Mouse (Mus musculus) embryonic stem cell, embryonic (primary cell): ENCODE measurements around the gene Zfp616.

ENCODE experiments used
- CTCF ChIA-PET, 4 experiments: fragments of 300-600 bp in 2 of 4; fragments of 350-600 bp in 2 of 4; sonication (Branson Sonifier 250); formaldehyde crosslinking; loops; one replicate each; lab custom pipeline; 2022; ENCODE audit warnings: inconsistent platforms in 2 of 4; lab: Charles Lee
- POLR2A ChIA-PET, 4 experiments: fragments of 300-600 bp in 2 of 4; fragments of 350-600 bp in 2 of 4; sonication (Branson Sonifier 250); formaldehyde crosslinking; loops; one replicate each; lab custom pipeline; 2022; ENCODE audit warnings: antibody characterized with exemption in 4 of 4, inconsistent platforms in 1 of 4; lab: Charles Lee

The Zfp616 gene

DNA sequence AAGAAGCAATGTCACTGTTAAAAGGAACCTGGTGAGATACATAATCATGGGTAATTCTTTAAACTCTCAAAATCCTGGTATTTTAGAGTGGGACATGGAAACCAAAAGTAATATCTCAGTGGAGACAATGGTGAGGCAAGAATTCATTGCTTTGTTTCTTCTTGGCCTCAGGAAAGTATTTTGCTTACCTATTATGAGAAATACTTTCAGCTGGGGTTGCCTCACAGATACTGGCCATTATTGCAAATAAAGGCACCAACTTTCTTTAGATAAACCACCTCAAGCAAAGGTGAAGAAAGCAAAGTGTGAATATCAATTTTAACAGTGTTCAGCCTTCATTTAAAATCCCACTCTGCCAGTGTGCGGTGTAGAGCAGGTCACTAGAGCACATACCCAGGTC, at the start of gene Zfp616:
TSS of gene Zfp616 (plus strand) at position 301 of the 400 bp plus-strand sequence.
- POLR2A ChIA-PET: no interaction called here
- CTCF ChIA-PET: no interaction called here

DNA sequence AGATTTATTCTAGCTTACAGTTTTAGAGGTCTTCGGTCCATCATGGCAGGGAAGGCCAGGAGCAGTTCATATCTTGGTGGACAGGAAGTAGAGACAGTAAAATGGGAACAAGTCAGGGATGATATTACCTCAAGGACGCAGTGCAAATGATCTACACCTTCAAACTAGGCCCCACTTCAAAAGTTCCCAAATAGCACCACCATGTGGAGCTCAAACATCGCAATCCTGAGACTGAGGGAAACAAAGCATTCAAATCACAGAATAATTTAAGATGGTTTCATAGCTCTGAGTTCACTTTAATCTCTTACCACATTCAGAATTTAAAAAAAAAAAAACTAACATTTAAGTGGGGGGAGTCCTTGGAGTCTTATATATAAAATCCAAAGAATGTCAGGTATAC, 18.4 kb upstream of the Zfp616 start:
- ChIA-PET POLR2A (interaction anchor here in 1 of 4 experiments (0.7 kb wide), 1 partner anchor 159 kb away, joined by 3 read pairs; no protein-coding TSS in a partner anchor), CTCF (interaction anchor here in 3 of 4 experiments (0.6 to 1.6 kb wide), 2 partner anchors 320 to 322 kb away, joined by 4 to 5 read pairs (median 5); no protein-coding TSS in a partner anchor)

DNA sequence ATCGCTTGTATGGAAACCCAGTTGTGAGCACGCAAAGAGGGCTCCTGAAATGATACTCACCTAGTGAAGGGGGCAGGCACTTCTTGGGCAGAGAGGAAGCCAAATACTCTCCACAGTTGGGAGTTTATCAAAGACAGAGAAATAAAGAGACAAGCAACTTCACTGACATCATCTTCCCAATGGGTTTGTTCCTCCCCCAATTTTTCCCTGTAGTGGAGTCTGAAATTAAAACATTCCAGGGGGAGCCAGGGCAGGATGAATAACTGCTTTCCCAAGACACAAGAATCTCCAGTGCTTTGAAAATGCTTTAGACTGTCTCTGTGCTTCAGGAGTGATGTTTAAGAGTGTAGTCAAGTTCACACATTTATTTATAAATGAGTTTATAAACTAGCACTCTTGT, 13.3 kb upstream of the Zfp616 start, which contains the start of the genes Olfr139 and Olfr399:
TSS of gene Olfr139 (minus strand) at position 101 of the 400 bp plus-strand sequence.
TSS of gene Olfr399 (minus strand) at position 165 of the 400 bp plus-strand sequence.
- ChIA-PET CTCF (no interaction called here), POLR2A (interaction anchor here in 1 of 4 experiments (0.5 kb wide), 1 partner anchor 1023 kb away, joined by 4 read pairs; no protein-coding TSS in a partner anchor)

DNA sequence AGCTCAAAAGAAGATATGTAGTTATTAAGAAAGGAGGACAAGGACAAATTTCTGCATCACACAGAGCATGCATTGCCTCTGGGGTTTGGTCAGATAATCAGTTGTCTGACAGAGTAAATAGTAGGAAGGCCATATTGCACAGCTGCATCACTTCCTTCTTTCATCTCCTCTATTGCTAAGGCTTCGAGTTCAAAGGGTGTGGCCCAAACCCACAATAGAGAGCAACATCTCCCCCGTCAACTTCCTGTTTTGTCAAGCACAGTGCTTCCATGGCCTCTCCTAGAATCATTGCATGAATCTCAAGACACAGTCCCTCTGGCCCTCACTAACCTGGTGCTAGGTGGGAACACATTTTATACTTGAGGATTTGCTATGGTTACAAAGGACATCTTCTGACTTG, 31.0 kb downstream of the Zfp616 start:
- POLR2A ChIA-PET: no interaction called here
- CTCF ChIA-PET: no interaction called here

DNA sequence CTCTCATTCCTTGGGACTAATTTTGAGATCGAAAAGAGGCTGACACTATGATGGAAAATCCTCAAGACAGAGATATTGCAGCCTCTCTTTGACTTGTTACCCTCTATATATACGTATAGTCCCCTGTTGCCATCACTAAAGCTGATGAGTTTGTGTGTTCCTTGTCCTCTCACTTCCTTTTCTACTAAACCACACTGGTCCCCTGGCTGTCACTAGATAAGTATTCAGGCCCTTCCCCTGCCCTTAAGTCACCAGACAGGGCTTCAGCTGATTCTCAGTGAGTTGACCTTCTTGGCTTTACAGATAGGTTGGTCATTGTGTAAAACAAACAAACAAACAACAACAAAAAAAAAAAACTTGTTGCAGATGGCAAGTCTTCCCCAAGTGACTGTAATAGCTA, 31.8 kb downstream of the Zfp616 start:
- POLR2A ChIA-PET: no interaction called here

DNA sequence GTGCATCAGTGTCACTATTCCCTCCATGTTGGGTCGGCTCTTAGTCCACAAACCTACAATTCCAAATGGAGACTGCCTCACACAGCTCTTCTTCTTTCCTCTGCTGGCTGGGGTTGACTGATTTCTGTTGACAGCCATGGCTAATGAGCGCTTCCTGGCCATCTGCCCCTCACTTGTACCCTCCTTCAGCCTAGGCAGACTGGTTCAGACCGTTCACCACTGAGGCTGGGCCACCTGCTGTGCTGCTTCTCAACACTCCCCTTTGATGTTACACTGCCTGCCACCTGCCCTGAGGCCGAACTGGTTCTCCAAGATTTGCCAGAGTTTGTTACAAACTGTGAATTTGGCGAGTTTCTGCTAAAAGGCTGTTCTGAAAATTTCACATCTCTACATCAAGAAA, 35.3 kb downstream of the Zfp616 start:
- ChIA-PET POLR2A (no interaction called here), CTCF (no interaction called here)

More for the DNA sequence above, 31.8 kb downstream of the Zfp616 start:
- CTCF ChIA-PET: no interaction called here

DNA sequence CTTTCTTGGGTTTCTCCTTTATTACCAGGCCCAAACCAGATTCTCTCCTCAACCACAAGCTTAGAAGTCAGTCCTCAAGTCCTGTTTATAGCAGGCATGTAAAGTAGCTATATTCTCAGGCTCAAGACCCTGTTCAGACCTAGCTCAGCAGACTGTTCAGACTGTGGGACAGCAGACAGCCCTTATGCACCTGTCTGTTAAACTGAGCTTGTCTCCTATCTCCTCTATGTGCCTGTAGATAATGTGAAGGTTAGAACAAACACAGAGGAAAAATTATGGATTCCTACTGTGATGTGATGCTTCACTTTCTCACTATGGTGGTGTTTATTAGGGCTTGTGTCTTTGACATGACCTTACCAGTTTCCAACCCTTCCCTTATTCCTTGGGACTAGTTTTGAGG, 43.7 kb downstream of the Zfp616 start, which contains the start of gene Olfr401:
TSS of gene Olfr401 (plus strand) at position 301 of the 400 bp plus-strand sequence.
- ChIA-PET POLR2A (no interaction called here), CTCF (interaction anchor here in 1 of 4 experiments (0.6 kb wide), 1 partner anchor 682 kb away, joined by 3 read pairs; no protein-coding TSS in a partner anchor)
